Mouse (Mus musculus) gastrocnemius, postnatal 36 days (tissue): ENCODE results near the gene Ankub1. TPM values are rescaled to one million over a fixed set of nuclear protein-coding genes. Genes with fewer than 3 reads are reported as not detected.

Experiments used
- DNase-seq, 2 experiments: peaks; one replicate each; pipeline ENCODE4 v3.0.0; 2022
- intact Hi-C: fragments of 180-260 bp; cut with DNase I; formaldehyde crosslinking; loops from one replicate; pipeline ENCODE4 v1.15.1; 2025
- microRNA-seq, 2 experiments: library from miRNA; unstranded; fragments of <30 nt; microRNA quantifications; one replicate each; pipeline ENCODE4 v1.2.0; 2021
- total RNA-seq, 2 experiments: library from RNA; stranded (reverse); gene quantifications; 2 replicates each; pipeline ENCODE4 v1.2.3; 2021

Gene Ankub1
- total RNA-seq, 2 experiments from 2014 or later = not detected

- intact Hi-C loops = no loop called here
- DNase-seq = peak; percentile 84 to 90
Observed at GRCm38 (mm10) chr3:57651231-57651864, 41.3 kb downstream of the Ankub1 start, which contains the start of gene Commd2. Commd2 (minus strand) TSS chr3:57651715.

GRCm38 (mm10) chr3:57643191-57643590 lies 49.4 kb downstream of the Ankub1 start:
- no peak for DNase-seq
- intact Hi-C loops = no loop called here

GRCm38 (mm10) chr3:57637596-57637995 lies 55.0 kb downstream of the Ankub1 start:
- DNase-seq = no peak
- intact Hi-C loops = no loop called here

- intact Hi-C loops = no loop called here
- DNase-seq = no peak
Observed at GRCm38 (mm10) chr3:57634763-57635487, 57.7 kb downstream of the Ankub1 start.

GRCm38 (mm10) chr3:57626954-57627513 lies 65.6 kb downstream of the Ankub1 start:
- no peak for DNase-seq
- intact Hi-C loops = no loop called here

- peak; percentile 43 to 53 for DNase-seq
- intact Hi-C loops = loop anchor here (2.0 kb wide), 1 partner anchor 155 kb away; no protein-coding TSS in a partner anchor
Observed at GRCm38 (mm10) chr3:57625275-57625997, 67.2 kb downstream of the Ankub1 start.

- no peak for DNase-seq
- intact Hi-C loops = loop anchor here (5.0 kb wide), 1 partner anchor 42 kb away; the partner anchor contains the start of gene Wwtr1
Observed at GRCm38 (mm10) chr3:57619718-57620117, 72.9 kb downstream of the Ankub1 start.

- DNase-seq = no peak
- intact Hi-C loops = loop anchor here (2.0 kb wide), 1 partner anchor 145 kb away; no protein-coding TSS in a partner anchor
Observed at GRCm38 (mm10) chr3:57615652-57616051, 76.9 kb downstream of the Ankub1 start.

- intact Hi-C loops = no loop called here
- DNase-seq = no peak
Observed at GRCm38 (mm10) chr3:57612430-57612997, 80.1 kb downstream of the Ankub1 start.

- intact Hi-C loops = no loop called here
- DNase-seq = no peak
Observed at GRCm38 (mm10) chr3:57611776-57612175, 80.8 kb downstream of the Ankub1 start.

Small RNA genes within 50 kb of the gene (microRNA-seq; reads per million reads assigned to microRNA genes)
- gene Mir6377 = 0 reads per million in 2 experiments

Other genes with a start within 250 kb of the Ankub1 start
- 10 to 100 TPM; 22.9 to 25.2 TPM for gene Wwtr1, start 116.9 kb downstream of the Ankub1 start, total RNA-seq
- gene Commd2, start 41.1 kb downstream of the Ankub1 start, total RNA-seq = 10 to 100 TPM; 10.1 to 12.0 TPM
- gene Rnf13, start 43.3 kb upstream of the Ankub1 start, total RNA-seq = 10 to 100 TPM; 28.3 to 32.9 TPM
- gene Pfn2, start 155.3 kb upstream of the Ankub1 start, total RNA-seq = 100 to 1,000 TPM; 137 to 161 TPM